Mouse (Mus musculus): ENCODE data around the gene Prkca. TPM values are rescaled to one million over a fixed set of nuclear protein-coding genes. Genes with fewer than 3 reads are reported as not detected.

Gene Prkca
- polyA plus RNA-seq, 1 experiment = 43.2 TPM

DNA sequence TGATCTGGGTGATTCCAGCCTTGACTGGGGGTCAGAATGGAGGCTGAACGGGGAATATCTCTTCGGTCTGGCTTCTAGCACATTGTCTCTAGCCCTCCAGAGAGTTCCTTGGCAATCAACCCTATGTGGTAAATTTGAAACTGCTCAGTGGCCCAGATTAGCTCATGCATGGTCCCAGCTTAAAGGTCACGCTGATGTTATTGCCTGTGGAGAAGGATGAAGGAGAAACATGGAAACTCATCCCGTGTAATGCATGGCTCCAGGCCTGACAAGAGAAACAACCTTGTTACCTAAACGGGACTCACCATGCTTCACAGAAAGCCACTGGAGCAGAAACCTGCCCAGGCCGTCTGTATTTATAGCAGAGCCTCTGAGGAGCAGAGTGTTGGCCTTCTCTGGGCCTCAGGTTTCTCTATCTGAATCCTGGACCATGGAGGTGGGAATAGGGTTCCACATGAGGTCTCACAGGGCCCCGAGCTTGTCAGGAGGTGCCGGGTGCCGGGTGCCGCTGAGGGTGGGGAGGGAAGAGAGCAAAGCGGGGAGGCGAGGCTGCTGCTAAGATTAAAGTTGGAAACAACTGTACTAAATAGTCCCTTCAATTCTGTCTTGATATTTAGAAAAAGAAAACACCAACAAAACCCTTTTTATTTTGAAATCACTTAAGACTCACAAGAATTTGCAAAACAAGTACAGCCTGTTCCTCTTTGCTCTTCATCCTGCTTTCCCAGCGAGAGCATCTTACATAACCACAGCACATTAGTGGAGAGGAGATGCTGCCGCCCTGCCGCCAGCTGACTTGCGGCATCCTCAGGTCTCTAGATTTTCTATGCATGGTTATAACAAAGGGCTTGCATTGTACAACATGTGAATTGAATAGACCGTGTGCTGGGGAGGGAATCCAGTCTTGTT is 281.9 kb downstream of the Prkca start:
- H3K4me1 ChIP-seq (ENCODE audit: control insufficient read depth, insufficient read depth, low read length) = no peaks in the 10 kb centered on the region
- no peak overlapping the region for H3K4me3 ChIP-seq (ENCODE audit: insufficient read depth, low read length)
- TF ChIP-seq POLR2A (IDR thresholded peaks at IDR 0.05; ENCODE audit: low read depth, low read length) (no peak), CTCF (IDR thresholded peaks at IDR 0.05; ENCODE audit: borderline replicate concordance, insufficient read depth, low read length) (no peak)
- no peak overlapping the region for H3K27ac ChIP-seq (ENCODE audit: insufficient read depth, low read length)

DNA sequence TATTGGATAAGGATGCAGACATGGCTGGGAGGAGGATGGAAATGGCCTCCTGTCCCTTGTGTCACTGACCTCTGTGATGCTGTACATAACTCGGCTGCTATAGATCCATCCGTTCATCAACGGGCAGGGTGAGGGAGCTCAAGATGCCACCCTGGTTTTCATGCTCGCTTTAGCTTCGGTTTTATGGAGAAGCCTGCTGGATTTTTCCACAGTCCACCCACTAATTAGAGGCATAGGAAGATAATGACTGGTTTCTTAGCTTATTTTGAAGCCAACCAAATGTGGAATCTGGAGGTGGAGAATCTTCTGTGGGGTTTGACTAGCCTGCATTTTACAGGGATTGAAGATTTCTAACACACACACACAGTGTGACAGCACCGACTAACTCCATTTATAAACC is 286.6 kb downstream of the Prkca start:
- H3K4me1 ChIP-seq (ENCODE audit: control insufficient read depth, insufficient read depth, low read length) = no peaks in the 10 kb centered on the region
- no peak for TF ChIP-seq CTCF (IDR thresholded peaks at IDR 0.05; ENCODE audit: borderline replicate concordance, insufficient read depth, low read length)
- TF ChIP-seq POLR2A (IDR thresholded peaks at IDR 0.05; ENCODE audit: low read depth, low read length) = no peak
- no peak overlapping the region for H3K27ac ChIP-seq (ENCODE audit: insufficient read depth, low read length)
- H3K4me3 ChIP-seq (ENCODE audit: insufficient read depth, low read length) = no peak overlapping the region

DNA sequence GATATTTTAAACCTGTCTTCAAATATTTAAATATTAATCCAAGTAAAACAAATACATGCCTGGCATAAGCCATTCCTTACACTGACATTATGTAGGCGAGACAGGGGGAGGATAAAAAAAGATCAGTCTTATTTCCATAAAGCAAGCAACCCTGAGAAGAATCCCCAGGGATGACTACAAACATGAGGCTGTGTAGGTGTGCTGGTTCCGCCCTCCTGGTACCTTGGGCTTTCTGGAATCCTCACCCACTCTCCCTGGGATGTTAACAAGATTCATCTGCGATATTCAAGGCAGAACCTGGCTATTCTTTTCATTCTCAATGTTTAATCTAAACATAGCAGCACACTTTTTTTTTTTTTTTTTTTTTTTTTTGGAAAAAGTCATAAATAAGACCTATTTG is 289.1 kb downstream of the Prkca start:
- Histone ChIP-seq H3K4me3 (ENCODE audit: insufficient read depth, low read length) (no peak overlapping the region), H3K27ac (ENCODE audit: insufficient read depth, low read length) (no peak overlapping the region), H3K4me1 (ENCODE audit: control insufficient read depth, insufficient read depth, low read length) (no peaks in the 10 kb centered on the region)
- no peak for TF ChIP-seq POLR2A (IDR thresholded peaks at IDR 0.05; ENCODE audit: low read depth, low read length)
- TF ChIP-seq CTCF (IDR thresholded peaks at IDR 0.05; ENCODE audit: borderline replicate concordance, insufficient read depth, low read length) = no peak

DNA sequence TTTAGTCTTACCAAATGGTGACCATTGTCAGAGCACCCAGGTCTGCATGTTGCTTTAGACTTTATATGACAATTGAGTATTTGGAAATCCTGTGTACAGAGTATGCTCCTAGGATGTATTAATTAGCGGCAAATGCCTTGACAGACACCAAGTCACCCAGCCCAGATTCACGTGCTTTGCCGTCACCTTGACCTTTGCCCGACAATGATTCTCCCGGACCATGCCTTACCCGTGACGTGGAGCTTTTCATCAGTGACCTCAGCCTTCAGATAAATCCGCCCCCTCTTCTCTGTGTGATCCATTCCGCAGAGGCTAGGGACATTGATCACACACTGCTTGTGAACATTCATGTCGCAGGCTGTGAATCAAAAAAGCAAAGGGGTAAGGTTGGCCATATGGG is 290.0 kb downstream of the Prkca start:
- Histone ChIP-seq H3K4me1 (ENCODE audit: control insufficient read depth, insufficient read depth, low read length) (no peaks in the 10 kb centered on the region), H3K27ac (ENCODE audit: insufficient read depth, low read length) (no peak overlapping the region), H3K4me3 (ENCODE audit: insufficient read depth, low read length) (no peak overlapping the region)
- TF ChIP-seq CTCF (IDR thresholded peaks at IDR 0.05; ENCODE audit: borderline replicate concordance, insufficient read depth, low read length) = no peak
- no peak for TF ChIP-seq POLR2A (IDR thresholded peaks at IDR 0.05; ENCODE audit: low read depth, low read length)

DNA sequence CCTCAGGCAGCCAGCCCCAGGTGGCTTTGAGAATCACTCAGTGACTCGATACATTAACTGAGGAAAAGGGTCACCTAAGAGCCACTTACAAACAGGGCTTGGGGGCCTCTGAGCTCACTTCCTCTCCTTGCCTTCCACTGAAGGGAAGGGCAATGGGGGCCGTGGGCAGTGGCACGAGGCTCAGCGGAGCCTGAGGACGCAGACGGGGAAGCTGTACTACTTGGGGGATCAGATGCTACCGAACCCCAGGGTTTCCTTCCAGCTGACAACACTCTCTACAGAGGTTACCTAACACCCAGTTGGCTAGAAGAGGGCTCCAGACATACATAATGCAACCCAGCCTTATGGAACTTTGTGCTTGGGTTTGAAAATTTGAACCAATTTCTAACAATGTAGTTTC is 302.1 kb downstream of the Prkca start:
- H3K27ac ChIP-seq (ENCODE audit: insufficient read depth, low read length) = no peak overlapping the region
- TF ChIP-seq CTCF (IDR thresholded peaks at IDR 0.05; ENCODE audit: borderline replicate concordance, insufficient read depth, low read length) (no peak), POLR2A (IDR thresholded peaks at IDR 0.05; ENCODE audit: low read depth, low read length) (no peak)
- no peaks in the 10 kb centered on the region for H3K4me1 ChIP-seq (ENCODE audit: control insufficient read depth, insufficient read depth, low read length)
- no peak overlapping the region for H3K4me3 ChIP-seq (ENCODE audit: insufficient read depth, low read length)

DNA sequence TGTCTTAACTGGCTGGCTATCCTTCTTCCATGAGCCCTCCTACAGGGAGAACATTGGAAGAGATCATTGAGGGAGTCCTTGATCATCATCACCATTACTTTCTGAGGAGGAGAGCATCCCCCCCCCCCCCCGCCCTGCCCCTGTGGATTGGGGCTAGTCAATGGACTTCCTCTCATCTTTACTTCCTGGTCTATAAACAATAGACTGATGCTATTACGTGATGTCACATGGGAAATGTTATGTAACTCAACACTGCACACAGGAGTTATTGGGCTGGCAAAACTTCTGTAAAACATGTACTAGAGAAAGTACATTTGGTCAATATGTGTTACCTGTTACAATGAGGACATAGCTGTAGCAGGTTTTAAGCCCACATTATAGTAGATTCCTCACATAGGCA is 302.9 kb downstream of the Prkca start:
- no peak overlapping the region for H3K27ac ChIP-seq (ENCODE audit: insufficient read depth, low read length)
- H3K4me3 ChIP-seq (ENCODE audit: insufficient read depth, low read length) = no peak overlapping the region
- H3K4me1 ChIP-seq (ENCODE audit: control insufficient read depth, insufficient read depth, low read length) = no peaks in the 10 kb centered on the region
- no peak for TF ChIP-seq CTCF (IDR thresholded peaks at IDR 0.05; ENCODE audit: borderline replicate concordance, insufficient read depth, low read length)

DNA sequence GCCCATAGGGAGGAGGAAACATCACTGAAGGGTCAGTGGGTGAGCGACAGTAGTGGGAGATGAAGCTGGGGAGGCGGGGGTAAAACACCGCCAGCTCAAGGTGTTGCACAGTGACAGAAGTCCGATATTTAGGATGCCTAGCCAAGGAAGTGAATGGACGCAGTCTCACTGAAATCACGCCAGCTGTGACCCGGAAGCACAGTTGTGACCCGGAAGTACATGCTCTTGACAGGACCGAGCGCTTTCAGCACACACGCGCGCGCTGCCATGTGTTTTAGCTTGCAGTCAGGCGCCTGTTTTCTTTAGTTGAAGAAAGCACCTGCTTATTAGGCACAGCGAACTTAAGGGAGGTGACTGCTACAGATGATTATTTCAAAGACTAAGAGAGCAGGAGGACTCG is 304.0 kb downstream of the Prkca start:
- Histone ChIP-seq H3K4me3 (ENCODE audit: insufficient read depth, low read length) (no peak overlapping the region), H3K27ac (ENCODE audit: insufficient read depth, low read length) (no peak overlapping the region), H3K4me1 (ENCODE audit: control insufficient read depth, insufficient read depth, low read length) (no peaks in the 10 kb centered on the region)
- TF ChIP-seq POLR2A (IDR thresholded peaks at IDR 0.05; ENCODE audit: low read depth, low read length) (no peak), CTCF (IDR thresholded peaks at IDR 0.05; ENCODE audit: borderline replicate concordance, insufficient read depth, low read length) (no peak)

DNA sequence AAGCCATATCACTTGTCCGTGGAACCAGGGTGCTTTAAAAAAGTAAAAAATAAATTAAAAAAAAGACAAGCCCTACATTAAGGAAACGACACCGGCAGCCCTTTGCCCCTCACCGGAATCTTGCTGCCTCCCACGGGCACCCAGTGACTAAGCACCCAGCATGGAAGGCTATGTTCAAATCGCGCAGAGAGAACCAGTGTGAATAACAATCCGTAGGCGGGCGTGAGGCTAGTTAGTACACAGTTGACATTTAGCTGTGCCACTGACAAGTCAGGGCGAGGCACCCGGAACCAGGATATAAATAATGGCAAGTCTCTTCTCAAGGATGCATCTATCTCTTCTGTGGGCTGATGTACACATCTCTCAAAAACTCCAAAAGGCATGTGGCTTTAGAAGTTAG is 304.7 kb downstream of the Prkca start:
- Histone ChIP-seq H3K4me1 (ENCODE audit: control insufficient read depth, insufficient read depth, low read length) (no peaks in the 10 kb centered on the region), H3K4me3 (ENCODE audit: insufficient read depth, low read length) (no peak overlapping the region), H3K27ac (ENCODE audit: insufficient read depth, low read length) (no peak overlapping the region)
- TF ChIP-seq POLR2A (IDR thresholded peaks at IDR 0.05; ENCODE audit: low read depth, low read length) (no peak), CTCF (IDR thresholded peaks at IDR 0.05; ENCODE audit: borderline replicate concordance, insufficient read depth, low read length) (no peak)

DNA sequence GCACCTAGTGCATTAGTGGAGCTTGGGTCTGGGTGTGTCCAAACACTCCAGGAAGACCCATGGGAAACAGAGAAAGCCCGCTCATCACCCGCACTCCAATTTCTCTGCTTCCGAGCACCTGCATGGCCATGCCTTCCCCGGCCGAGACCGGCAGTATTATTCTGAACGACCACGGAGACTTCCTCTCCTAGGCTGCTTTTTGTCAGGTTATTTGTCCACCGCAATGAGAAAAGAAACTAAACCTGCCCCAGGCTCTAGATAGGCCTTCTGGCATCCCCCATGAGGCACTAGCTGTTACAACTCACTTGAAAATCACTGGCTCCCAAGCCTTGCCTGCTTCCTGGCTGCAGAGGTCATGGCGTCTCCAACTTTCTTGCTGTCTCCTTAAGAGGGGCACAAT is 307.4 kb downstream of the Prkca start:
- H3K4me3 ChIP-seq (ENCODE audit: insufficient read depth, low read length) = no peak overlapping the region
- TF ChIP-seq POLR2A (IDR thresholded peaks at IDR 0.05; ENCODE audit: low read depth, low read length) (no peak), CTCF (IDR thresholded peaks at IDR 0.05; ENCODE audit: borderline replicate concordance, insufficient read depth, low read length) (no peak)
- H3K4me1 ChIP-seq (ENCODE audit: control insufficient read depth, insufficient read depth, low read length) = no peaks in the 10 kb centered on the region
- no peak overlapping the region for H3K27ac ChIP-seq (ENCODE audit: insufficient read depth, low read length)

DNA sequence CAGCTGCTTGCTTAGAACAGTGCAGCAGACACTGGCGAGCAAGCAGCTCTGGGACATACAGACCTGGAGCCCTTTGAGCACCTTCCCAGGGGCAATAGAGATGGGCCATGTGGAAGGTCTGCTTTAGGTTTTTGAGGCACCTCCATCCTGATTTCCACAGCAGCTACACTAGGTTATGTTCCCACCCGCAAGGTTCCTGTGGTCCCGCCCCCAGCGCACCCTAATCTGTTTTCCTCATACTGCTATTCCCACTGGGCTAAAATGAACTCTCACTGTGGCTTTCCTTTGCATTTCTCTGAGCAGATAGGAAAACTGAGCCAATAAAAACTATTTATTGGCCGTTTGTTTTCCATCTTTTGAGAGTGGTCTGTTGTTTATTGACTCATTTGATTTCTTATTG is 308.0 kb downstream of the Prkca start:
- H3K4me3 ChIP-seq (ENCODE audit: insufficient read depth, low read length) = no peak overlapping the region
- H3K4me1 ChIP-seq (ENCODE audit: control insufficient read depth, insufficient read depth, low read length) = no peaks in the 10 kb centered on the region
- TF ChIP-seq CTCF (IDR thresholded peaks at IDR 0.05; ENCODE audit: borderline replicate concordance, insufficient read depth, low read length) (no peak), POLR2A (IDR thresholded peaks at IDR 0.05; ENCODE audit: low read depth, low read length) (no peak)
- H3K27ac ChIP-seq (ENCODE audit: insufficient read depth, low read length) = no peak overlapping the region
